Mouse (Mus musculus) c-Kit-negative CD71-positive TER-119-positive erythroid progenitor cells, embryonic 14.5 days (primary cell): ENCODE data around the gene 6030468B19Rik.
"Not testable (repeated sequence)": the region's sequence is repeated elsewhere in the genome, so short reads cannot be mapped to it uniquely, and the experiment has no call there.

Experiments
- DNase-seq: peaks from one replicate; pipeline ENCODE4 v3.0.0-alpha.2; 2013; ENCODE audit warnings: low read depth, low spot score

6030468B19Rik gene

GRCm38 (mm10) chr11:117801650-117802049 is 4.2 kb downstream of the 6030468B19Rik start:
- DNase-seq = no peak

DNA sequence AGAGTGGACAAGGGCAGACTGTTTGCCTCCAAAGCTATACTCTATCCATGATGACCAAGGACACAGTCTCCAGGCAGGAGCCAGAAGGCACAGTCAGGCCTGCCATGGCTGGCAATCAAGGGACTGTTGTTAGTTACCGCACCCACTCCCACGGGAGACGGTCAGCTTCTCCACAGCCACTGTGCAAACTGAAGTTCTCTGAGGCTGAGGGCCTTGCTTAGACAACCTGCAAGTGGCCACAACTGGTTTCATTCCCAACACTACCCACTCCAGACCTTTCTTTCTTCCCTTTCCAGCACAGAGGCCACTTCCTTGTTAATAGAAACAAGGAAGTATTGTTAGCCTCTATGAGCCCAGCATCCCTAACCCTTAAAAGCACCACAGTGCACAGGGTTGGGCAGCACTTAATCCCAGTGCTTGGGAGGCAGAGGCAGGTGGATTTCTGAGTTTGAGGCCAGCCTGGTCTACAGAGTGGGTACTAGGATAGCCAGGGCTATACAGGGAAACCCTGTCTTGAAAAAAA is 5.8 kb downstream of the 6030468B19Rik start:
- DNase-seq = no peak

DNA sequence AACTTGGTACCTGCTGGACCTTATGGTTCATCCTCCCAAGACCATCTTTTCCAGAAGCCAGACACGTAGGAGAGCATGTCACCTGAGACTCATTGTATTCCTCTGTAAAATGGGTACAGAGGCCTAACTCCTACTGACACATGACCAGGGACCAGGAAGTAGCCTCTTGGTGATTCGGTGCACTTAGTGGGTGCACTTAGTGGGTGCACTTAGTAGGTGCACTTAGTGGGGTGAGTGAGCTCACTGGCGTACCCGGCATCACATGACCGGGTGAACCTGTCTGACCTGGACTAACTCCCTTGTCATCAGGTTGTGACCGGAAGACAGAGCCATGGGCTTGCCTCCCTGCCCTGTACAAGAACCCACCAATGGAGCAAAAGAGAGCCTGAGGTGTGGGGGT is 9.3 kb downstream of the 6030468B19Rik start:
- no peak for DNase-seq

GRCm38 (mm10) chr11:117809407-117810311 is 12.2 kb downstream of the 6030468B19Rik start, which contains the start of the genes Gm20708 and Syngr2:
TSS of gene Gm20708 (plus strand) at chr11:117809668.
TSS of gene Syngr2 (plus strand) at chr11:117809668.
- peak; percentile 77 for DNase-seq

GRCm38 (mm10) chr11:117810401-117811046 is 13.1 kb downstream of the 6030468B19Rik start:
- DNase-seq = peak; percentile 76

DNA sequence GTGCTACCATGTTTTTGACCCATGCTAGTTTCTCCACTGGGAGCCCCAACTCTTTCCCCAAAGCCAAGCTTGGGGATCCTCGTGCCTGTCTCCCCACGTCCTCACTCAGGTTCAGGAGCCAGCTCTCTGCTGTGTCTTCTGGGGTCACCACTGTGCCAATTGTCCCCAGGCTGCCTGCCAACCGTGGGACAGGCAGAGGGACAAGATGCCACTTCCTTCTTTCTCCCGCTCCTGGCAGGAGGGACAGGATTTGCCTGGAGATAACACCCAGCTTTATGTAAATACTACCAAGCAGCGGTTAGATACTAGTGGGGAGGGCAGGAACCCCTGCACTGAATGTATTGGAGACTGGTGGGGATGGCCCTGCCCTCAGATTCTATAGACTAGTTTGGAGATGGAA is 16.4 kb downstream of the 6030468B19Rik start:
- no peak for DNase-seq

- no peak for DNase-seq
These were observed 17.4 kb downstream of the 6030468B19Rik start for GRCm38 (mm10) chr11:117814704-117815366.

DNA sequence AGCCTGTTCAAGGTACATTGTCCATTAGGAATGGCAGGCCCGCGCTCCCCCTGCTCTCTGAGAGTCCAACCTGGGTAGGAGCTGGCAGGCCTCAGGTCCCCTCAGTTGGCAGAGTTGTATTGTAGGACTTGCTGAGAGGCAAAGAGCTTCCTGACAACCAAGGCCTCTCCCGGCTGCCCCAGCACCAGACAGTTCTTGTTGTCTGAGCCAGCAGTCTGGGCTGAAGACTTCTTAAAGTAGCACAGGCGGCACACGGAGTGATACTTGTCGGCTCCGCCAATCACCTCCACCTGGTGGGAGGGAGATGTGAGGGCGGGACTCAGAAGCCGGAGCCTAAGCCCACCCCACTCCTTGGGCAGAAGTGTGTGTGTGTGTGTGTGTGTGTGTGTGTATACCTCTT is 18.4 kb downstream of the 6030468B19Rik start:
- not testable (repeated sequence) for DNase-seq

- no peak for DNase-seq
These were observed 19.0 kb downstream of the 6030468B19Rik start for GRCm38 (mm10) chr11:117816389-117816996.

DNA sequence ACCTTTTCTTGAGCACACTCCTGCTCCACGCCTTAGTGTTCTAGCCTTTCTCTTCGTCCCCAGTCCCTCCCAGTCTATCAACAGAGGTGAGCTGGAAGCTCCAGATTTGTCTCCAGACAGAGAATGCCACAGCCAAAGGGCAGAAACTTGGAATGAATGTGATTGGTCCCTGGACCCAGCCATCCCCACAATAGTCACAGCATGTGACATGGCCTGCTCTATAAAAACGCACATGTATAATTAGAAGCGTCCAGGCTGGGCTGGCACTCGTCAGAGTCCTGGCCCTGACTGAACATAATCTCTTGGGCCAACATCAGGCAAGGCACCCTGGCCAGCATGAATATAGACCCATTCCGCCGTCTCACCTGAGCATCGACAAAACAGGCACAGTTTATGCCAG is 21.6 kb downstream of the 6030468B19Rik start:
- no peak for DNase-seq

GRCm38 (mm10) chr11:117820173-117820572 is 22.7 kb downstream of the 6030468B19Rik start:
- no peak for DNase-seq

- DNase-seq = no peak
These were observed 24.4 kb downstream of the 6030468B19Rik start for GRCm38 (mm10) chr11:117821868-117822267.

- no peak for DNase-seq
These were observed 25.3 kb downstream of the 6030468B19Rik start for GRCm38 (mm10) chr11:117822728-117823241.

DNA sequence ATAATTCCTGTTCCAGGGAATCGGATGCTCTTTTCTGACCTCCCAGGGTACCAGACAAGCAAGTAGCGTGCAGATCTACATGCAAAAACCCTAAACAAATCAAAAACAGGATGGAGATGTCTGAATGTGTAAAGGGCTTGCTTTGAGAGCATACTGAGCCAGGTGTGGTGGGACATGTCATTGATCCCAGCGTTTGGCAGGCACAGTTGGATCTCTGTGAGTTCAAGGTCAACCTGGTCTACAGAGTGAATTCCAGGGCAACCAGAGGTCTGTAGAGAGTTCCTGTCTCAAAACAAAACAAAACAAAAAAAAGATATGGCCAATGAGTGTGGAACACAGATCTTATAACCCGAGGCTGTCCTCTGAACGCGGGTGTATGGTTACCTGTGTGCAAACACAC is 26.0 kb downstream of the 6030468B19Rik start:
- DNase-seq = no peak

DNA sequence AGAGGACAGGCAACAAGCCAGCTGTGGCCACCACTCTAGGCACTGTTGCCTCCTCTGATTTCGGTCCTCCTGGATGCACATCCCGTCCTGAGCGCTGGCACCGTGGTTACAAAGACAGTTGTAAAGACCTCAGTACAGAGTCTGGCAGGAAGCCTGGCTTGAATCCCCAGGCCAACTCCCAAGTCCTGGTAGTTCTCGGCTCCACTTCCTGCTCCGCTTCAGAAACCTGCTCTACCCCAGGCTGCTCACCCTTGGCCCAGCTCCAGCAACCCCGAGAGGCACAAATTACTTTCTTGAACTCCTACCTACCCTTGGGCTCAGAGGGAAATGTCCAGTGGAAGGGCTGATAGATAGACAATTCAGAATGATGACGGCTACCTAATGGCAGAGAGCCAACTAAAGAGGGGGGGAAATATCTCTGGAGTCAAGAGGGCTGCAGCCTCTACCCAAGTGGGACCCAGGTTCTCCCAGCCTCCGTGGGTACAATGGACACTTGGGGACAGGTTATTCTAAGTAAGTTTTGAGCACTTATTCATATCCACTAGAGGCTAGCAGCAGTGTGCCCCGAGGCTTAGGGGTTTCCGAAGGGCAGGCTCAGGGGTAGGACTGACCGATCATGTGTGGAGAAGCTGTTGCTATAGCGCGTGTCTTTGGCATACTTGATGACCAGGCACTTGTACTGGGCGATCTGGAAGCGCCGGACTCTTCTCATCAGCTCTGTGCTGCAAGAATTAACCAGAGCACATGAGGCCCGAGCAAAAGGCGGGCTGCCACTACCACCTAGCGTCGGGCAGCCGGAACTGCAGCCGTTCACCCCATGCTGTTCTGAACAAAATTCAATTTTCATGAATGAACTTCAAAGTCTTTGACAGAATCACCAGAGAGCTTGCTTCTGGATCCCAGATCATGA is 26.9 kb downstream of the 6030468B19Rik start:
- DNase-seq = peak; percentile 78

GRCm38 (mm10) chr11:117825333-117826101 is 28.1 kb downstream of the 6030468B19Rik start, which contains the start of the genes Afmid and Tk1:
TSS of gene Afmid (plus strand) at chr11:117825924.
TSS of gene Tk1 (minus strand) at chr11:117826092.
- peak; percentile 65 for DNase-seq

DNA sequence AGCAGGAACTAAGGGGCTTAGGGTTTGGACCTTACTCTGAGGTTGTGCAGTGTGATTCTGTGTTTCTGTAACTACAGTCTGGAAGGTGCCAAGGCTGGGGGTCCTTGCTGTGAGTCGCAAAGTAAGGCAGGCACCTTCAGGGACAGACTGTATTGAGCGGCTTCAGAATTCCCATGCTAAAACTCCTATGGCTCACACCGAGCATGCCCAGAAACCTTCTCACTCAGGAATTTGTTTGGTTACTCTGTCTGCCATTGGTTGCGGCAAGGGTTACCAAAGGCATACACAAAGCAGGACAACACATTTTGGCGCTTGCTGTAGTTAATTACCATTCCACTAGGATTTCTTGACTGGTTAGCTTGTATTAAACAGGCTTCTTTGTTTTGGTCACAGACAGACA is 28.7 kb downstream of the 6030468B19Rik start:
- no peak for DNase-seq

DNA sequence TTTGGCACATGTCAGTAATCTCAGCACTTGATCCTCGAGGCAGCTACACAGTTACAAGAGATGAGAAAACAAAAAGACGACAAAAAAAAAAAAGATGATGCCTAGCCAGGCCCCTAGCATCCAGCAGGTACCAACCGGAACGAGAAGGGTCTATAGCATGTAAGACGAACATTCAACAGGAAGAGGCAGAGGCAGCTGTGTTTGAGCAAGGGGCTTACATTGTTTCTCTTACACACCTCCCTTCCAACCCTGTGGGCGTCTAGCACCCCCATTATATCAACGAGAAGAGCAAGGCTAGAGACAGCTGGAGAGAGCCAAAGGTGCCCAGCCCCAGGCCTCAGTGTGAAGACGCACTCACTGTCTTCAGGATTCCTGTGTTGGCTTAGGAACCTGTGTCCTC is 29.5 kb downstream of the 6030468B19Rik start:
- no peak for DNase-seq

DNA sequence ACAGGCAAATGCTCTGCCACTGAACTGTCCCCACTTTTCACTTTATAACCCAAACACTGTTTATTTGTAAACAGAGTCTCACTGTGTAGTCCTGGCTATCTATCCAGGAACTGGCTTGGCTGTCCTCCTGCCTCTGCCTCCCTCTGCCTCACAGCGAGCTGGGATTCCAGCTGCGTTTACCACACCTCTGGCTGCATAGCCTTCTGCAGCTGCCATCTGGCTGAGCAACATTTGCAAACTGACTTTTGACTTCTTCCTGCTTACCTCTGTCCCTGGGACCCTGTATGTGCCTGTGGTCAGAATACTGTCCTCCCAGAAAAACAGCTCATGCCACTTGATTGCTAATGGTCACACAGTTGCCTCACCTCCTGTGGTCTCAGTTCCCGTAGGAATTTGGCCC is 29.9 kb downstream of the 6030468B19Rik start:
- no peak for DNase-seq
